Mouse (Mus musculus): ENCODE results near the gene Ptdss2.

DNA sequence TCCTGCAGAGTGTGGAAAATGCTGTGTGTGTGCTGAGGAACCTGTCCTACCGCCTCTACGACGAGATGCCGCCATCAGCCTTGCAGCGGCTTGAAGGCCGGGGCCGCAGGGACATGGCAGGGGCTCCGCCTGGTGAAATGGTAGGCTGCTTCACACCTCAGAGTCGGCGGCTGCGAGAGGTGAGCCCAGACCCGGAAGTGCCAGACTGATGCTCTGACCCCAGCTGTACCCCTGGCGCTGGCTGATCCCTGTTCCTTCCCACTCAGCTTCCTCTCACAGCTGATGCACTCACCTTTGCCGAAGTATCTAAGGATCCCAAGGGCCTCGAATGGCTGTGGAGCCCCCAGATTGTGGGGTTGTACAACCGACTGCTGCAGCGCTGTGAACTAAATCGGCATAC is 33.7 kb upstream of the Ptdss2 start:
- TF ChIP-seq CTCF (IDR thresholded peaks at IDR 0.05; ENCODE audit: low read depth) (no peak), EP300 (IDR thresholded peaks at IDR 0.05; ENCODE audit: low read depth) (no peak)
